Mouse (Mus musculus): ENCODE results near the gene Tfam. TPM values are rescaled to one million over a fixed set of nuclear protein-coding genes. Genes with fewer than 3 reads are reported as not detected.

The Tfam gene
- total and polyA plus RNA-seq, 3 experiments: 45.8 to 113 (median 108) TPM

DNA sequence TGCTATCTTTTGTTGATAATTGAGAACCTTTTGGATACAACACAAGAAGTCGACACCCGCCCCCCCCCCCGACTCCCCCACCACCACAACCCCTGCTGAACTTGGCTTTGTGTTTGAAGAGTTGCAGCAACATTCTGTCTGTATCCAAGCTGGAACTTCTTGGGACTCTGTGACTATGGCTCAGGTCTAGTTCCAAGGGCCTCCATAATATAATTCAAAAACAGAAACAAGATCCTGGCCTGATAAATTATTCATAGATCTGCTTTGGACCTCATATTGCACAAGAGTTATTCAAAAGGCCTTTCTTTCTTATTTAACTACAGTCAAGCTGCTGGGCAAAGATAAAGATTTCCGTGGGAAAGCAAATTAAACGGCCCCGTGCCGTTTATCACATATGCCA, 44.8 kb downstream of the Tfam start:
- DNase-seq (ENCODE audit: extremely low read depth): no peak
- H3K9ac ChIP-seq (ENCODE audit: insufficient read depth, low read depth): no peak overlapping the region
- in situ Hi-C loops (cut with MboI; ENCODE audit: low pct_ligation_motif_present, low pct_unique_long_range_greater_than_20kb, low sequenced_read_pairs) (no loop called here), dilution Hi-C loops (cut with MboI; ENCODE audit: extremely low pct_ligation_motif_present, extremely low pct_unique_long_range_greater_than_20kb, low sequenced_read_pairs) (no loop called here)
- no peaks in the 10 kb centered on the region for H3K27me3 ChIP-seq (replicated peaks)
- no peaks in the 10 kb centered on the region for H3K9me3 ChIP-seq (replicated peaks; ENCODE audit: low read length)
- no peaks in the 10 kb centered on the region for H3K4me1 ChIP-seq (ENCODE audit: control insufficient read depth in 1 of 2, insufficient read depth in 2 of 2)
- TF ChIP-seq UBTF (IDR thresholded peaks at IDR 0.05; ENCODE audit: low read depth, low read length): no peak
- no peak for TF ChIP-seq USF1 (IDR thresholded peaks at IDR 0.05; ENCODE audit: low read depth, low read length)
- no peak for TF ChIP-seq CHD2 (IDR thresholded peaks at IDR 0.05; ENCODE audit: low read length)
- no peak for TF ChIP-seq ZNF384 (IDR thresholded peaks at IDR 0.05; ENCODE audit: low read depth, low read length)
- no peak for TF ChIP-seq MAFK (IDR thresholded peaks at IDR 0.05; ENCODE audit: insufficient replicate concordance, low read length)
- TF ChIP-seq TCF12 (IDR thresholded peaks at IDR 0.05; ENCODE audit: low read depth, low read length): no peak
- TF ChIP-seq EP300 (IDR thresholded peaks at IDR 0.05; ENCODE audit: low read length): no peak
- no peak overlapping the region for H3K4me3 ChIP-seq (replicated peaks in 1 of 3; ENCODE audit: low read depth in 2 of 3, low read length in 2 of 3, poor library complexity in 1 of 3)
- no peak overlapping the region for H3K4me2 ChIP-seq (ENCODE audit: insufficient read depth, low read depth, poor library complexity, severe bottlenecking)
- H3K27ac ChIP-seq (ENCODE audit: insufficient read depth, low read depth): no peak overlapping the region
- H3K36me3 ChIP-seq (replicated peaks in 1 of 2; ENCODE audit: control insufficient read depth in 1 of 2, insufficient read depth in 1 of 2, low read length in 1 of 2): no peaks in the 10 kb centered on the region
- no peaks in the 10 kb centered on the region for H3K79me2 ChIP-seq (replicated peaks; ENCODE audit: control insufficient read depth, extremely low read depth, insufficient read depth, poor library complexity, severe bottlenecking)

DNA sequence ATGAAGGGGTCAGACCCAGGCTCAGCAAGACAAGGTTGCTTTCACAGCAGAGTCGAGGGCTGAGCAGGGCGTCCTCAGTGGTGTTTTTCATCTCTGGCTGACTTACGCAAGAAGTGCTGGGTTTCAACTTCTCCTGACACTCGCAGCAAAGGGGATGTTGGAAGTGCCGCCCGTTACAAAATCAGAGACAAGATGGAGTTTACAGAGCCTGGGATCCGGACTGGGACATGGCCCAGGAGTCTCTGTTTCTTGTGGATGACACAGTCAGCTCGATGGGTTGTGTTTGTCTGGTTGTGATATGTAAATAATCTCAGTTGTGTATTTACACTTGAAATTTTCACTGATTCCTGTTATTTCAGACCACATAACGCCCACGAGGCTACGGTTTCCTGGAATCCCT, 45.2 kb downstream of the Tfam start:
- DNase-seq (ENCODE audit: extremely low read depth): no peak
- no peak overlapping the region for H3K4me3 ChIP-seq (replicated peaks in 1 of 3; ENCODE audit: low read depth in 2 of 3, low read length in 2 of 3, poor library complexity in 1 of 3)
- H3K79me2 ChIP-seq (replicated peaks; ENCODE audit: control insufficient read depth, extremely low read depth, insufficient read depth, poor library complexity, severe bottlenecking): no peaks in the 10 kb centered on the region
- TF ChIP-seq JUN (IDR thresholded peaks at IDR 0.05; ENCODE audit: insufficient read depth, low read depth, low read length): no peak
- no peak for TF ChIP-seq MEF2A (IDR thresholded peaks at IDR 0.05; ENCODE audit: borderline replicate concordance, low read depth, low read length)
- no peak for TF ChIP-seq ETS1 (conservative IDR thresholded peaks at IDR 0.05; ENCODE audit: low read depth, low read length)
- no peak for TF ChIP-seq IRF4 (IDR thresholded peaks at IDR 0.05; ENCODE audit: low read depth, low read length)
- no peak for TF ChIP-seq BHLHE40 (IDR thresholded peaks at IDR 0.05; ENCODE audit: low read depth, low read length)
- no peak for TF ChIP-seq HCFC1 (IDR thresholded peaks at IDR 0.05; ENCODE audit: low read depth, low read length)
- TF ChIP-seq CHD1 (IDR thresholded peaks at IDR 0.05; ENCODE audit: low read depth, low read length): no peak
- TF ChIP-seq MXI1 (IDR thresholded peaks at IDR 0.05; ENCODE audit: low read depth, low read length): no peak
- TF ChIP-seq POLR2A (IDR thresholded peaks at IDR 0.05; ENCODE audit: low read depth, low read length): no peak
- no peak for TF ChIP-seq ZMIZ1 (IDR thresholded peaks at IDR 0.05; ENCODE audit: low read depth, low read length)
- TF ChIP-seq ZKSCAN1 (IDR thresholded peaks at IDR 0.05; ENCODE audit: borderline replicate concordance, low read depth, low read length): no peak
- TF ChIP-seq EP300 (IDR thresholded peaks at IDR 0.05; ENCODE audit: low read length): no peak
- TF ChIP-seq JUND (conservative IDR thresholded peaks at IDR 0.05; ENCODE audit: low read depth, low read length): no peak
- TF ChIP-seq SMC3 (IDR thresholded peaks at IDR 0.05; ENCODE audit: low read depth, low read length): no peak
- TF ChIP-seq TCF12 (IDR thresholded peaks at IDR 0.05; ENCODE audit: low read depth, low read length): no peak
- no peak for TF ChIP-seq USF2 (conservative IDR thresholded peaks at IDR 0.05; ENCODE audit: low read depth, low read length)
- no peak for TF ChIP-seq TBP (conservative IDR thresholded peaks at IDR 0.05; ENCODE audit: low read depth, low read length)
- no peak for TF ChIP-seq E2F4 (IDR thresholded peaks at IDR 0.05; ENCODE audit: insufficient replicate concordance, low read depth, low read length)
- in situ Hi-C loops (cut with MboI; ENCODE audit: low pct_ligation_motif_present, low pct_unique_long_range_greater_than_20kb, low sequenced_read_pairs) (no loop called here), dilution Hi-C loops (cut with MboI; ENCODE audit: extremely low pct_ligation_motif_present, extremely low pct_unique_long_range_greater_than_20kb, low sequenced_read_pairs) (no loop called here)
- H3K36me3 ChIP-seq (replicated peaks in 1 of 2; ENCODE audit: control insufficient read depth in 1 of 2, insufficient read depth in 1 of 2, low read length in 1 of 2): no peaks in the 10 kb centered on the region
- no peaks in the 10 kb centered on the region for H3K4me1 ChIP-seq (ENCODE audit: control insufficient read depth in 1 of 2, insufficient read depth in 2 of 2)
- H3K4me2 ChIP-seq (ENCODE audit: insufficient read depth, low read depth, poor library complexity, severe bottlenecking): no peak overlapping the region
- no peaks in the 10 kb centered on the region for H3K27me3 ChIP-seq (replicated peaks)
- no peak overlapping the region for H3K9ac ChIP-seq (ENCODE audit: insufficient read depth, low read depth)
- H3K9me3 ChIP-seq (replicated peaks; ENCODE audit: low read length): no peaks in the 10 kb centered on the region
- H3K27ac ChIP-seq (ENCODE audit: insufficient read depth, low read depth): no peak overlapping the region
